Mouse (Mus musculus): ENCODE results near the gene Flt3. TPM values are rescaled to one million over a fixed set of nuclear protein-coding genes. Genes with fewer than 3 reads are reported as not detected.

The Flt3 gene
- polyA plus RNA-seq, 1 experiment from 2014 or later, result 0.20 TPM

Small RNA genes lying within 50 kb of the gene (microRNA-seq; reads per million reads assigned to microRNA genes)
- not detected for gene Mir7k

Other genes with a start within 250 kb of the Flt3 start
- gene Gsx1, start 211.8 kb downstream of the Flt3 start, polyA plus RNA-seq (2016; fragmentation: Nextera tagmentation; extraction: Ambion mirVana), result not detected in 2 replicates
- not detected in 2 replicates for gene Pdx1, start 130.5 kb downstream of the Flt3 start, polyA plus RNA-seq (2016; fragmentation: Nextera tagmentation; extraction: Ambion mirVana)
- gene Cdx2, start 93.2 kb downstream of the Flt3 start, polyA plus RNA-seq (2016; fragmentation: Nextera tagmentation; extraction: Ambion mirVana), result not detected in 2 replicates
- not detected in 2 replicates for gene Urad, start 78.0 kb downstream of the Flt3 start, polyA plus RNA-seq (2016; fragmentation: Nextera tagmentation; extraction: Ambion mirVana)
- gene Pan3, start 29.7 kb upstream of the Flt3 start, polyA plus RNA-seq (2016; fragmentation: Nextera tagmentation; extraction: Ambion mirVana), result 46.3 and 46.5 TPM in 2 replicates